Mouse (Mus musculus): ENCODE measurements around the gene Depdc1b. TPM values are rescaled to one million over a fixed set of nuclear protein-coding genes. Genes with fewer than 3 reads are reported as not detected.
A peak's percentile ranks its signal among the peaks of the same experiment; 100 is the strongest.

Gene Depdc1b
- 1.7 and 2.0 TPM in 2 replicates for polyA plus RNA-seq (2015; fragmentation: Nextera tagmentation; extraction: Ambion mirVana)

DNA sequence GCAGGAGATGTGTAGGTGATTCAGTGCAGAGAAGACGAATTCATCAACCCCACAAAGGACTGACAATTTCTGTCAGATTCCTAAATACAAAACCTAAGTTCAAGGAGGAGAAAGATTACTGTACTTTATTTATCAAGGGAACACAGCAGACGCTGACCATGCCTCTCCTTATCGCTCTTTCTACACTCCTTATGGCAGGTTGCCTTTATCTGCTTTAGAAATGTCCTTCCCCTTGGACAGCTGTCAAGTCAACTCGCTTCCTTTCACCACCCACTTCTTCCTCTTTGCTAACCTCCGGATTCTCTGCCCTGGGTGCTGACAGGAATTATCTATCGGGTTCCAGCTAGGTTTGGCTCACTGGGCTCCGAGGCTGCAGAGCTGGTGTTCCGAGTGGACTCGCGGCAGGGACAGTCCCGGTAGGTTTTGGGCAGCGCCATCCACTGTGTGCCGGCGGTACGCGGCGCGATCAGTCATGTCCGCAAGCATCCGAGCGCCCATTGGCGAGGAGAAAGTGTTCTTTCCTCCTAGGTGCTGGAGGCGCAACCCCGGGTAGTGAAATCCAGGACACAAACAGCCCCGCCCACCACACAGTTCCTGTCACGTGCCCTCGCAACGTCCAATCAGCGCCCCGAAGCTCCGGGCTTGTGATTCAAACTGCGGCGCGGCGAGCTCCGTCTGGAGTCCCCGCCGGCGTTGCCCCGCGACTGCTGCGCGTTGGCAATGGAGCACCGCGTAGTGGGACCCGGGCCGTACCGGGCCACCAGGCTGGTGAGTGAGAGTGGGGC lies at the start of gene Depdc1b:
Depdc1b (plus strand) TSS at position 631 of the 785 bp plus-strand sequence.
- H3K27ac ChIP-seq (ENCODE audit: low read depth, low read length), result no peak within 1 kb of the TSS
- H3K4me2 ChIP-seq (ENCODE audit: low read length), result peak within 1 kb of the TSS; percentile 98
- under 1% methylated on average over 48 of the region's 48 CpGs for WGBS
- H3K9me3 ChIP-seq (ENCODE audit: control insufficient read depth, low read length), result no peaks in the 10 kb centered on the region
- H3K4me1 ChIP-seq (ENCODE audit: control insufficient read depth, insufficient read depth, low read depth, low read length), result peaks cover 4% of the 10 kb centered on the region
- peak within 1 kb of the TSS; percentile 78 for H3K9ac ChIP-seq (ENCODE audit: low read depth, low read length)
- H3K4me3 ChIP-seq (ENCODE audit: low read length), result peak within 1 kb of the TSS; percentile 63
- peak; percentile 99 for ATAC-seq
- H3K27me3 ChIP-seq (replicated peaks; ENCODE audit: control insufficient read depth, insufficient read depth, low read length), result no peaks in the 10 kb centered on the region
- no peaks in the 10 kb centered on the region for H3K36me3 ChIP-seq (ENCODE audit: control insufficient read depth, insufficient read depth, low read length)

DNA sequence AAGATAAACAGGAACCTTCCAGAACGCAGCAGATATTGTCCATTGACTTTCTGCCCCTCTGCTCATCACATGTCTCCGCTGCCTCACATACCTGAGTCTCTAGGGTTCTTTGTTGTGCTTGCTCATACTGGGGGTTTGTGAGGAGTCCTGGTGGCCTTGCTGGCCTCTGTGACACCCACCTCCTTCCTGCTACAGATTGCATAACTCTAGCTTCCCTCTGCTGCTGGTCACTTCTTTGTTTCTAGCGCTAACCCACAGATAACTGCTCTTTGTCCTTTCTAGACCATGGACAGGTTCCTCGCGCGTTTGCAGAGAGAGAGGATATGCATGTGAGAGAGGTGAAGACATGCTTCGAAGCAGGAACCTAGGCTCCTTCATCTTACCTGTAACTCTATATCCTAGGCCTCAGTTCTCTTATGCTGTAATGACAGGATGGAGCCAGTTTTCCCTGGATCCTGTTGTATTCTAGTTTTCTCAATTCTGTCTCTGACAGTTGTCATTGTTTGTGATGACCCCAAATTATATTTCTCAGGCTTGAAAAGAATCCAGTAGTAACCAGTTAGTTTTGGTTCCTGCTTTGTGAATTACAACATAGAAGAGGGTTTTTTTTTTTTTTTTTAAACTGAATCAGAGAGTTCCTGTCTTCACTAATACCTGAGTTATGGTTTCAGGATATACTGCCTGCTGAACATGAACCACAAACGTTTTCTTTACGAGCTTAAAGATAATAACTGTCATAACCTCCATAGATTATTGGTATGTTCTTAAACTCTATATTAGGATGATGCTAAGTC lies 48.1 kb upstream of the Depdc1b start:
- H3K9ac ChIP-seq (ENCODE audit: low read depth, low read length), result no peak overlapping the region
- no peaks in the 10 kb centered on the region; the same call in 1 of the 2 replicates for H3K4me1 ChIP-seq (ENCODE audit: control insufficient read depth, insufficient read depth, low read depth, low read length)
- no peak overlapping the region for H3K4me3 ChIP-seq (ENCODE audit: low read length)
- no peak overlapping the region for H3K4me2 ChIP-seq (ENCODE audit: low read length)
- H3K9me3 ChIP-seq (ENCODE audit: control insufficient read depth, low read length), result no peaks in the 10 kb centered on the region
- H3K36me3 ChIP-seq (ENCODE audit: control insufficient read depth, insufficient read depth, low read length), result no peaks in the 10 kb centered on the region
- 86% methylated on average over 9 of the region's 9 CpGs for WGBS
- H3K27me3 ChIP-seq (replicated peaks; ENCODE audit: control insufficient read depth, insufficient read depth, low read length), result no peaks in the 10 kb centered on the region
- ATAC-seq, result no peak
- H3K27ac ChIP-seq (ENCODE audit: low read depth, low read length), result no peak overlapping the region

DNA sequence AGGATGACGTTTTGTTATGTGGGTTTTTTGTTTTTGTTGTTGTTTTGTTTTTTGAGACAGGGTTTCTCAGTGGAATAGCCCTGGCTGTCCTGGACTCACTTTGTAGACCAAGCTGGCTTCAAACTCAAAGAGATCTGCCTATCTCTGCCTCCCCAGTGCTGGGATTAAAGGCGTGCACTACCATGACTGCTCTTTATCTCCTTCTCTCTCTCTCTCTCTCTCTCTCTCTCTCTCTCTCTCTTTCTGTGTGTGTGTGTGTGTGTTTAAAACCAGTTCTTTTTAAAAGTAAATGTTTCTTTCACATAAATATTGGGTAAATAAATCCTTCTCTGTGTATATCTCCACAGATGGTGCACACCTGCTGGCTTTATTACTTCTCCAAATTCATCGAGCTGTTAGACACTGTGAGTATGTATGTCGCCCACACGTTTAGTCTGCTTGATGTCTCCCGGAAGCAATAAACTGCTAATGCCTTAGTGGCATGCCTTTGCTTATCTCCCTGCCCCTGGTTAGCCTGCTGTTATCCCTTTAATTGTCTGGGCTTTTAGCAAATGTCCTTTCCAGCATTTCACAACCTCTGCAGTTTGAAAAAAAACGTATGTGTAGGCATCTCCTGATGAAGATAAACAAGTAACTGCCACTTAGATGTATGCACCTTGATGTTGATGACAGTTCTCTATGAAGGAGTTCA lies 44.5 kb upstream of the Depdc1b start:
- Histone ChIP-seq H3K4me3 (ENCODE audit: low read length) (no peak overlapping the region), H3K9ac (ENCODE audit: low read depth, low read length) (no peak overlapping the region), H3K27me3 (replicated peaks; ENCODE audit: control insufficient read depth, insufficient read depth, low read length) (no peaks in the 10 kb centered on the region), H3K4me1 (ENCODE audit: control insufficient read depth, insufficient read depth, low read depth, low read length) (no peaks in the 10 kb centered on the region; the same call in 1 of the 2 replicates), H3K4me2 (ENCODE audit: low read length) (no peak overlapping the region), H3K27ac (ENCODE audit: low read depth, low read length) (no peak overlapping the region), H3K9me3 (ENCODE audit: control insufficient read depth, low read length) (no peaks in the 10 kb centered on the region), H3K36me3 (ENCODE audit: control insufficient read depth, insufficient read depth, low read length) (no peaks in the 10 kb centered on the region)
- 68% methylated on average over 7 of the region's 7 CpGs for WGBS
- no peak for ATAC-seq

DNA sequence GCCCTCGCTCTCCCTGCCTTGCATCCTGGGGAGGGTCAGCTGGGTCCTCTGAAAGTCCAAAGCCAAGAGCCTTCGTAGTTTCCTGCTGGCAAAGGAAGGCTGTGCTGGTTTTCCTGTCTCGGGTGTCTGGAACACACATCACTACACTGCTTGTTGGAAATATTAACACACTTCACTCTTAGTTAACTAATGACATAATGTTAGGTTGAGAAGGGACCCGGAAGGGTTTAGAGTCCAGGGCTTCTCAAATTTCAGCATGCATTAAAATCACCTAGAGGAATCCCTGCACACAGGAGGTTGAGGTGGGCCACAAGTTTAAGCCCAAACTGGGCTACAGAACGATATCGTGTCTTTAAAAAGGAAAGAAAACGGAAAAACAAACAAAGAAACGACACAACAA lies 43.8 kb upstream of the Depdc1b start:
- no peaks in the 10 kb centered on the region for H3K9me3 ChIP-seq (ENCODE audit: control insufficient read depth, low read length)
- no peak for ATAC-seq
- H3K4me3 ChIP-seq (ENCODE audit: low read length), result no peak overlapping the region
- 79% methylated on average over 8 of the region's 8 CpGs for WGBS
- H3K4me1 ChIP-seq (ENCODE audit: control insufficient read depth, insufficient read depth, low read depth, low read length), result no peaks in the 10 kb centered on the region; the same call in 1 of the 2 replicates
- no peaks in the 10 kb centered on the region for H3K36me3 ChIP-seq (ENCODE audit: control insufficient read depth, insufficient read depth, low read length)
- no peak overlapping the region for H3K9ac ChIP-seq (ENCODE audit: low read depth, low read length)
- no peak overlapping the region for H3K4me2 ChIP-seq (ENCODE audit: low read length)
- H3K27me3 ChIP-seq (replicated peaks; ENCODE audit: control insufficient read depth, insufficient read depth, low read length), result no peaks in the 10 kb centered on the region
- H3K27ac ChIP-seq (ENCODE audit: low read depth, low read length), result no peak overlapping the region

DNA sequence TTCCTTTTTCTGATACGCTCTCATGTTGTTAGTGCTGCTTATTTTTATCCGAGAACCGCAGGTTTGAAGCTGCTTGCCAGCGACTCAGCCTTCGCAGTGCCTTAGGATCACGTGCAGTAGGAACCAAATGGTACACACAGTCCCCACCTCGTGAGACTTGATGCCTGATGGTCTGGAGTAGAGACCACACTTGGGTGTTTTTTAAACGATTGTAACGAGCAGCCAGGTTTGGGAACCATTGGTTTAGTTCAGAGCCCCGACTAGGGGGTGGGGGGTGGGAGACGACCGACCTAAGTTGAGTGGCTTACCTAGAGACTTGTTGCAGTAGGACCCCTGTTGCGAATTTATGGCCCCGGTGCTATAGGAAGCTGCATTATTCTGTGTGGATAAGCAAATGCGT lies 43.1 kb upstream of the Depdc1b start:
- H3K4me2 ChIP-seq (ENCODE audit: low read length), result 0 out of 2 replicates have a peak overlapping the region, but pooled peaks have one; percentile 2
- WGBS, result 65% methylated on average over 15 of the region's 15 CpGs
- ATAC-seq, result no peak

DNA sequence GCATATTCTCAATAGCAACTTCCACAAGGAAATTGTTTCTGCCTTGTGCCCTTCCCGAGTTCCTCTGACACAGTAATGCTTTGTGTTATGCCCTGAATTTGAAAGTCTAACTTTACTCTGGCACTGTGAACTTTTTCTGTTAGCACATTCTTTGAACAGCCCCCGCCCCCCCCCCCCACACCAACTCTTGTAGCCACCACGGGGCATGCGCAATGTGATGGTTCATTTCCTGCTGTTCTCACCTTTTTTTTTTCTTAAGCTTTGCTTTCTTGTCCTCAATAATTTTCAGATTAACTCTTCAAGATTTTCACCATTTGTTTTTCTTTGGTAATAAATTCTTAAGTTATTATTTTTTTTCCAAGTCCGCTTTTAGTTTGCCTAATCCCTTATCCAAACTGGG lies 42.7 kb upstream of the Depdc1b start:
- Histone ChIP-seq H3K4me3 (ENCODE audit: low read length) (no peak overlapping the region), H3K27ac (ENCODE audit: low read depth, low read length) (no peak overlapping the region), H3K27me3 (replicated peaks; ENCODE audit: control insufficient read depth, insufficient read depth, low read length) (no peaks in the 10 kb centered on the region), H3K9ac (ENCODE audit: low read depth, low read length) (no peak overlapping the region), H3K4me1 (ENCODE audit: control insufficient read depth, insufficient read depth, low read depth, low read length) (no peaks in the 10 kb centered on the region; the same call in 1 of the 2 replicates), H3K36me3 (ENCODE audit: control insufficient read depth, insufficient read depth, low read length) (no peaks in the 10 kb centered on the region), H3K4me2 (ENCODE audit: low read length) (0 out of 2 replicates have a peak overlapping the region, but pooled peaks have one; percentile 2), H3K9me3 (ENCODE audit: control insufficient read depth, low read length) (no peaks in the 10 kb centered on the region)
- ATAC-seq, result no peak
- 39% methylated on average over 5 of the region's 5 CpGs for WGBS

More for the DNA sequence above, 43.1 kb upstream of the Depdc1b start:
- Histone ChIP-seq H3K36me3 (ENCODE audit: control insufficient read depth, insufficient read depth, low read length) (no peaks in the 10 kb centered on the region), H3K9me3 (ENCODE audit: control insufficient read depth, low read length) (no peaks in the 10 kb centered on the region), H3K4me1 (ENCODE audit: control insufficient read depth, insufficient read depth, low read depth, low read length) (no peaks in the 10 kb centered on the region; the same call in 1 of the 2 replicates), H3K27me3 (replicated peaks; ENCODE audit: control insufficient read depth, insufficient read depth, low read length) (no peaks in the 10 kb centered on the region), H3K9ac (ENCODE audit: low read depth, low read length) (no peak overlapping the region), H3K4me3 (ENCODE audit: low read length) (no peak overlapping the region), H3K27ac (ENCODE audit: low read depth, low read length) (no peak overlapping the region)

DNA sequence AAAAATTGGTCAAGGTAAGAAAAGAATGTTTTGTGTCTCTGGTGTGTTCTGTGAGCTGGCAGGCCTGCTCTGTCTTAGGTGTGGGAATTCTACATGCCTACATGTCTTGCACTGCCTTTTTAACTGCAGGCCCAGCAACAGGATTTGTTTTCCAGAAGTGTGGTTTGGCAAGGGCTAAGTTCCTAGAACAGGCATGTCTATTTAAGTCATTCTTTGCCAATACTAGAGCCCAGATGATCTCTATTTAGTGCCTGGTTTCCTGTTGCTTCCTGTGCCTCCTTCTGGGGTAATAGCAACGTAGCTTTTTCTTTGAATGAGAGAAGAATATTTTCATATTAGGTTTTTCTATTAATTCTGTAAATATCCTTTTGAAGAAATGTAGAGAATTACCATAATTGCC lies 39.6 kb upstream of the Depdc1b start:
- H3K4me3 ChIP-seq (ENCODE audit: low read length), result no peak overlapping the region
- H3K27me3 ChIP-seq (replicated peaks; ENCODE audit: control insufficient read depth, insufficient read depth, low read length), result no peaks in the 10 kb centered on the region
- no peak overlapping the region for H3K4me2 ChIP-seq (ENCODE audit: low read length)
- H3K27ac ChIP-seq (ENCODE audit: low read depth, low read length), result no peak overlapping the region
- 51% methylated on average over 1 of the region's 1 CpGs for WGBS
- no peak for ATAC-seq
- no peaks in the 10 kb centered on the region for H3K36me3 ChIP-seq (ENCODE audit: control insufficient read depth, insufficient read depth, low read length)
- H3K9me3 ChIP-seq (ENCODE audit: control insufficient read depth, low read length), result no peaks in the 10 kb centered on the region
- H3K4me1 ChIP-seq (ENCODE audit: control insufficient read depth, insufficient read depth, low read depth, low read length), result no peaks in the 10 kb centered on the region
- no peak overlapping the region for H3K9ac ChIP-seq (ENCODE audit: low read depth, low read length)

DNA sequence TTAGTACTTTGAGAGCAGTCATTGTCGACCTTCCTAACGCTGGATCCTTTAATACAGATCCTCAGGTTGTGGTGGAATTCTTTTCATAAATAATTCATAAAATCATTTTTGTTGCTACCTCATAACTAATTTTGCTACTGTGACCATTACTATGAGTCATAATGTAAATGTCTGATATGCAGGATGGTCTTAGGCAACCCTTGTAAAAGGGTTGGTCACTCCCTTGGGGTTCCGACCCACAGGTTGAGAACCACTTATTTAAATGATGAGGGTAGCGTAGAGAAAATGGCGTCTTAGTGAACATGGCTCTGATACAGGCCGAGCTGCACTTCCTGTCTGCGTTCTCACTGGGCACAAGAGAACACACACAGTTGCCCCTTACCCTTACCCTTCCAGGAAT lies 38.8 kb upstream of the Depdc1b start:
- no peak for ATAC-seq
- no peaks in the 10 kb centered on the region for H3K4me1 ChIP-seq (ENCODE audit: control insufficient read depth, insufficient read depth, low read depth, low read length)
- H3K4me3 ChIP-seq (ENCODE audit: low read length), result no peak overlapping the region
- WGBS, result 83% methylated on average over 7 of the region's 7 CpGs
- no peak overlapping the region for H3K4me2 ChIP-seq (ENCODE audit: low read length)
- H3K36me3 ChIP-seq (ENCODE audit: control insufficient read depth, insufficient read depth, low read length), result no peaks in the 10 kb centered on the region
- H3K27ac ChIP-seq (ENCODE audit: low read depth, low read length), result no peak overlapping the region
- no peak overlapping the region for H3K9ac ChIP-seq (ENCODE audit: low read depth, low read length)
- no peaks in the 10 kb centered on the region for H3K27me3 ChIP-seq (replicated peaks; ENCODE audit: control insufficient read depth, insufficient read depth, low read length)
- H3K9me3 ChIP-seq (ENCODE audit: control insufficient read depth, low read length), result no peaks in the 10 kb centered on the region

DNA sequence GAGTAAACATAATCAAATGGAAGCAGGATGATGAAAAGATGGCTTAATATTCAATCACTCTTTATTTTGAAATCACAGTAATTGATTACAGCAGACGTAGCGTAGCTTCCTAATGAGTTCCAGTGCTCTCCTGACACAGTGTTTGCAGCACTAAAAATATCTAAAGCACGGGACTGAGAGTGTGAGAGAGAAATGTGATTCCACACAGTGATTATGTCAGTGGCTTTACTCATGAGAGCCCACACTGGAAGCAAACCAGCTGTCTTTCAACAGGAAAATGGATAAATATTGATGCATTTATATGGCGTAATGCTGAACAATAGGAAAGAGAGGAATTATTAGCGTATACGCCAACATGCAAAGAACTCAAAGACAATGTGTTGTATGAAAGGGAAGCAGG lies 37.5 kb upstream of the Depdc1b start:
- H3K9ac ChIP-seq (ENCODE audit: low read depth, low read length), result no peak overlapping the region
- H3K4me2 ChIP-seq (ENCODE audit: low read length), result no peak overlapping the region
- no peaks in the 10 kb centered on the region for H3K27me3 ChIP-seq (replicated peaks; ENCODE audit: control insufficient read depth, insufficient read depth, low read length)
- H3K4me3 ChIP-seq (ENCODE audit: low read length), result no peak overlapping the region
- no peaks in the 10 kb centered on the region for H3K9me3 ChIP-seq (ENCODE audit: control insufficient read depth, low read length)
- H3K4me1 ChIP-seq (ENCODE audit: control insufficient read depth, insufficient read depth, low read depth, low read length), result no peaks in the 10 kb centered on the region
- ATAC-seq, result no peak
- WGBS, result 58% methylated on average over 6 of the region's 6 CpGs
- no peaks in the 10 kb centered on the region for H3K36me3 ChIP-seq (ENCODE audit: control insufficient read depth, insufficient read depth, low read length)
- H3K27ac ChIP-seq (ENCODE audit: low read depth, low read length), result no peak overlapping the region
